Mouse (Mus musculus) layer of hippocampus, adult 2 months (tissue): ENCODE results near the gene Hist1h4j. TPM values are rescaled to one million over a fixed set of nuclear protein-coding genes. Genes with fewer than 3 reads are reported as not detected.
"Not testable (repeated sequence)": the region's sequence is repeated elsewhere in the genome, so short reads cannot be mapped to it uniquely, and the experiment has no call there.

Source experiments
- DNase-seq, 2 experiments: peaks; one replicate each; pipeline ENCODE4 v3.0.0; 2022; ENCODE audit warnings: low spot score in 2 of 2
- H3K27ac ChIP-seq: fragments of 200-600 bp; 2 replicates; pipeline ENCODE4 v1.8.1; 2022
- H3K4me3 ChIP-seq: fragments of 200-600 bp; 2 replicates; pipeline ENCODE4 v1.8.1; 2022; ENCODE audit warnings: mild to moderate bottlenecking
- CTCF ChIP-seq: fragments of 200-600 bp; conservative IDR thresholded peaks from 2 replicates; pipeline ENCODE4 v1.8.1; 2022; ENCODE audit warnings: antibody characterized with exemption, mild to moderate bottlenecking, moderate library complexity
- total RNA-seq, 2 experiments: library from RNA; stranded (reverse); gene quantifications; 2 replicates each; pipeline ENCODE4 v1.2.3; 2021

Hist1h4j gene
- total RNA-seq, 2 experiments from 2014 or later: 16.7 to 19.3 TPM

DNA sequence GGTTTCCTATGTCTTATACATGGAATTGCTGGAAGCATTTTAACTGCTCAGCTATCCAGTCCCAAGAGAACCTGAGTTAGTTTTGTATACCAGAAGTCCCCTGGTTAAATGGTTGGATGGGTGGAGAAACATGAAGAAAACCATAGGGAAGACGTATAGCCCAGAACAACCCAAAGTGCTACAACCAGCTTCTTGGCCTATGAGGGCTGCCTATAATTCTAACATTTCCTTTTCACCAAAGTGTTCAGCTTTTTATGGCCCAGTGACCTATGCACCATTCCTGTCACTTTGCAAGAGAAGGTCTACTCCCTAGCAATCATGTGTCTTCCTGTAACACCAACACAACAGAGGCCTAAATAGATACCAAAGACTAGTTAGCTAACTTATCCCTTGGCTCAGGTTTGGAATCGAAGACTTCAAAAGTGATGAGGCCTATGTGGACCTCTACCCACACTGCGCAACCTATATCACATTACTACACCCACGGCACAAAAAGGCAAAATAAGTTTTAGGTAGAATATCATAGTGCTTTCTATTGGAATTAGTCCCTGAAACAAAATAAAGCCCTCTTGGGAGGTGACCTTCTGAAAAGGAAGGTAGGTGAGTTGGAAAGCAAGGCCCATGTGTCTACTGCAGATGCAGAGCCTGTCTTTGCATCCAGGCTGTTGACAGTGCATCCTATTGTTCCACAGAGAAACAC lies 16.3 kb upstream of the Hist1h4j start:
- TF ChIP-seq CTCF: no peak
- DNase-seq: no peak
- H3K4me3 ChIP-seq: peak overlapping the region; percentile 49; the same call in 1 of the 2 replicates
- no peak overlapping the region for H3K27ac ChIP-seq

- H3K27ac ChIP-seq, DNase-seq: not testable (repeated sequence)
- peak overlapping the region; percentile 54 for H3K4me3 ChIP-seq
Observed at GRCm38 (mm10) chr13:21721107-21721756, 13.6 kb upstream of the Hist1h4j start.

- Histone ChIP-seq H3K4me3 (peak within 1 kb of the TSS; percentile 54), H3K27ac (peak within 1 kb of the TSS; percentile 57; the same call in 1 of the 2 replicates)
- peak; percentile 53 to 81 for DNase-seq
Observed at GRCm38 (mm10) chr13:21721757-21722372, 13.0 kb upstream of the Hist1h4j start, which contains the start of gene Hist1h2bm. Gene Hist1h2bm, plus strand, starts transcription at chr13:21722044.

GRCm38 (mm10) chr13:21722373-21722925 lies 12.4 kb upstream of the Hist1h4j start:
- no peak for TF ChIP-seq CTCF
- Histone ChIP-seq H3K4me3 (peak overlapping the region; percentile 54), H3K27ac (peak overlapping the region; percentile 57; the same call in 1 of the 2 replicates)
- no peak for DNase-seq

DNA sequence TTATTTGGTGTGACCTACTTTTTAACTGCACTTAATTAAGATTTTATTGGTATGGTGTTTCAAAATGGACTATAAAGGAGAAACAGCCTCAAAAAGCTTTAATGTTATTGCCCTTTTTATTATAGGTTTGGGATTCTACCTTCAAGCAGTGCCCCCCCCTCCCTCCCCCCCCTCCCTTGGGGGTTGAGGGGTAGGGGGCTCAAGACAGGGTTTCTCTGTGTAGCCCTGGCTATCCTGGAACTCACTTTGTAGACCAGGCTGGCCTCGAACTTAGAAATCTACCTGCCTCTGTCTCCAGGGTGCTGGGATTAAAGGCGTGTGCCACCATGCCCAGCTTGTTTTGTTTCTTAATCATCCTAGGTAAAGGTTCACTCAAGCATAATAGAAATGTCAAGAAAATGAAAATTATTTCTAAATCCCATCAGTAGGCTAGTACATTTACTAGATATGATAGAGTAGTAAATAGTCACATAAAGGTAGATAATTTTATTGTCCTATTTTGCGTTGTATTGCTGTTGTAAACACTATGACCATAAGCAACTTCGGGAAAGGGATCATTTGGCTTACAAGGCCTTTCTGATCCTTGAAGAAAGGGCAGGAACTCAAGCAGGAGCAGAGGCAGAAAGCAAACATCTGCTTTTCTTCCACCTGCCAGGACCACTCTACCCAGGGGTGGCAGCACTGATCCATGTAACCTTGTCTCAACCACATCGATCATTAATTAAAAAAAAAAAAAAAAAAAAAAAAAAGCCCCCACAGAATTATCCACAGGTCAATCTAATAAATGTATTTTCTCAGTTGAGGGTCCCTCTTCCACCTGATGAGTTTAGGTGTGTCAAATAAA lies 11.6 kb upstream of the Hist1h4j start:
- Histone ChIP-seq H3K27ac (no peak overlapping the region), H3K4me3 (no peak overlapping the region)
- no peak for DNase-seq
- no peak for TF ChIP-seq CTCF

DNA sequence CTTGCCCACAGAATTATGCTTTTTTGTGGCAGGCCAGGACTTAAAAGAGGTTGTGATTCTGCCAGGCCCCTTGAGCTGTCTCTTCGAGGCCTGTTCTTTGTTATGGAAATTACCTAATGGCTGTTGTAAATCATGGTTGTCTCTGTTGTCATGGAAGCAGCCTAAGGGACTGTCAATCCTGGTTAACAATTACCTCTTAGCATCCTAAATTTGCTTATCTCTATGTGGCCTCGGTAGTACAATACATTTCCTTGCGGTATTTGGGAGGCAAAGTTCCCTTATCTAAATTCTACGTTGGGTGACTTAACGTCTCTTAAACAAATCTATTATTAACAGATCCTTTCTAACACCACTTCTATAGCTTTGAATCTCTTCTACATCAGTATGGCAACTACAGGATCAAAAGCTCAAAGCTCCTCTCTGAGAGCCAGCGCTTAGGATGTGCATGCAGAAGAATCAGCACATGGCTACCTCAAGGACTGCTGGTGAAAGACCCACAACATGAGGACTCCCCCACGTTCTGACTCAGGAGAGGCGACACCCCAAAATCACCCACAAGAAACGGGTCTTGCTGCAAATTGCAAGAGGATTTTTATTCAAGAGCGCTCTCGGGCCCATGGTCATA lies 6.8 kb upstream of the Hist1h4j start:
- TF ChIP-seq CTCF: no peak
- no peak for DNase-seq
- Histone ChIP-seq H3K4me3 (no peak overlapping the region), H3K27ac (no peak overlapping the region)

DNA sequence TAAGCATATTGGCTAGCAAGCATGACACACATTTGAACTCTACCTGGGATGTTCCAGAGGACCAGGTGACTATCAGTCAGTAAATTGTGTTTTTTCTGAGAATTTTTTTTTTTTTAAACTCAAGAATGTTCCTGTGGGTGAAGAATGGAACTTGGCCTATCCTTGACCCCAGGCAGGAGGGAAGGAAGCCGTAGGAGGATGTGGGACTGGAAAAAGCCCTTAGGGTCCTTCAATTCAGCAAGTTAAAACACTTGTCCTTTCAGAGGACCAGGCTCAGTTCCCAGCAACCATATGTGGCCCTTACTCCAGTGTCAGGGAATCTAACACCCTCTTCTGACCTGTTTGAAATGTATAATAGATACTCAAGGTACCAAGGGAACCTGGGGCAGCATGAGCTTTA lies 5.3 kb upstream of the Hist1h4j start:
- no peak for DNase-seq
- TF ChIP-seq CTCF: no peak
- Histone ChIP-seq H3K4me3 (no peak overlapping the region), H3K27ac (no peak overlapping the region)

GRCm38 (mm10) chr13:21733466-21733865 lies 1.4 kb upstream of the Hist1h4j start:
- no peak for TF ChIP-seq CTCF
- no peak overlapping the region for H3K4me3 ChIP-seq
- no peak for DNase-seq
- no peak overlapping the region for H3K27ac ChIP-seq

- Histone ChIP-seq H3K27ac (peak overlapping the region; percentile 84), H3K4me3 (peak overlapping the region; percentile 67)
- DNase-seq: peak; percentile 76 to 79
- TF ChIP-seq CTCF: peak; percentile 90
Observed at GRCm38 (mm10) chr13:21734010-21734905, 606 bp upstream of the Hist1h4j start.

- Histone ChIP-seq H3K4me3 (no peak overlapping the region), H3K27ac (no peak overlapping the region)
- no peak for TF ChIP-seq CTCF
- no peak for DNase-seq
Observed at GRCm38 (mm10) chr13:21745006-21745405, 10.1 kb downstream of the Hist1h4j start.

DNA sequence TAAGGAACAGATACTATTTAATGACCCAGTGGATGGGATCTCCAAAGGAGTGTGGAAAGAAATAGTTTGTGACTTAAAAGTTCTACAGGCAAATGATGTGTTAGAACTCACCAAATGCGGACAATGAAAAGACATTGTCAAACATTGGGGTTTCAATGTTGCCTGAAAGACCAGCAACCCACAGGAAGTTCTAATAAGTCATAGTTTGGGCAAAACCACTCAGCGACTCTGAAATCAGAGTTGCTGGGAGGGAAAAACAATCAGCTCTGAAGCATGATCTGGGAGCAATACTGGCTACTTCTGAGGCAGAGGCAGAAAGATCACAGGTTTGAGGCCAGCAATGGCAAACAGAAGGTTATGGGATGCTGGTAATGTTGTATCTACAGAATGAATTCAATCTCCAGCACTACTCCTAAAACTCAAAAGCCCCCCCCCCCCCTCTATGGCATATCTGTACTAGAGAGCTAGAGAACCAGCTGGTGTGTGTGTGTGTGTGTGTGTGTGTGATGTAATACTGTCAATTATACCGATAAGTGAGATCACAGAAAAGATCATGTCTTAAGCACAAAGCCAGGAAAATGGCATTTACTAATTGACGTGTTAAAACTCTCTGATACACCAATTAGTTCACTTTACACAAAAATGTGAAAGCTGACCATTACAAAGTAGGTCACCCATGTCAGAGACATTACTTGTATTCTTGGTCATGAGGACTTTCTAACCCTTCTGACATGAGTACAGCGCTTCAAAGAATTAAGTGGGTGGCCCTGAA lies 14.7 kb downstream of the Hist1h4j start:
- H3K27ac ChIP-seq: peak overlapping the region; percentile 48; the same call in 1 of the 2 replicates
- DNase-seq: no peak
- H3K4me3 ChIP-seq: peak overlapping the region; percentile 68
- no peak for TF ChIP-seq CTCF

DNA sequence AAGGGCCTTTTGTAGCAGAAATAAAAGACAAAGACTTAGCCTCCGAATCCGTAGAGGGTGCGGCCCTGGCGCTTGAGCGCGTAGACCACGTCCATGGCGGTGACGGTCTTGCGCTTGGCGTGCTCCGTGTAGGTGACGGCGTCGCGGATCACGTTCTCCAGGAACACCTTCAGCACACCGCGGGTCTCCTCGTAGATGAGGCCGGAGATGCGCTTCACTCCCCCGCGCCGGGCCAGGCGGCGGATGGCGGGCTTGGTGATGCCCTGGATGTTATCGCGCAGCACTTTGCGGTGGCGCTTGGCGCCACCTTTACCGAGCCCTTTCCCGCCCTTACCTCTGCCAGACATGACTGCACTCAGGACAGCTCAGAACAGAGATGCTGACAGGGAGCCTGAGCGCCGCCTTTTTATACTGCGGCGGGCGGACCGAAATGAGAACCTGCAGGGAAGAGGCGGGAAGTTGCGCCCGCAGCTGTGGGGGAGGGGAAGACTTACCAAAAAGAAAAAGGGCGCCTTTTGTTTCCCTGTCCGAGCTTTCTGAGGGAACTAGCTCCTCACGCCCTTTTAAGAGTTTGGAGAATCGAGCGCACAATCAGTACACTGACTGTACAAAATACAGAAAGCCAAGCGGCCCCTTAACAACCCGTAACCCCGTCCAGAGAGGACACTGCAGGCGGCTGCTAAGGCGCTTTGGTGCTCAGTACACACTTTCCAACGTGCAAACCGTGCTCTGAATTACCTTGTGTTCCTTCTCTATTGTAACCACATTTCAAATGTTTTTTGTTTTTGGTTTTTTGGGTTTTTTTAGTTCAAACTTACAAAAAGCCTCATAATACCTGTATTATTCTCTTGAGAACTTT lies 15.5 kb downstream of the Hist1h4j start, which contains the start of gene Hist1h4k:
Hist1h4k (minus strand) TSS at position 347 of the 859 bp plus-strand sequence.
- peak within 1 kb of the TSS; percentile 68 for H3K4me3 ChIP-seq
- H3K27ac ChIP-seq: peak within 1 kb of the TSS; percentile 57
- DNase-seq: peak; percentile 91 to 94
